Mouse (Mus musculus): Measurements from ENCODE around the gene Slc22a21.

DNA sequence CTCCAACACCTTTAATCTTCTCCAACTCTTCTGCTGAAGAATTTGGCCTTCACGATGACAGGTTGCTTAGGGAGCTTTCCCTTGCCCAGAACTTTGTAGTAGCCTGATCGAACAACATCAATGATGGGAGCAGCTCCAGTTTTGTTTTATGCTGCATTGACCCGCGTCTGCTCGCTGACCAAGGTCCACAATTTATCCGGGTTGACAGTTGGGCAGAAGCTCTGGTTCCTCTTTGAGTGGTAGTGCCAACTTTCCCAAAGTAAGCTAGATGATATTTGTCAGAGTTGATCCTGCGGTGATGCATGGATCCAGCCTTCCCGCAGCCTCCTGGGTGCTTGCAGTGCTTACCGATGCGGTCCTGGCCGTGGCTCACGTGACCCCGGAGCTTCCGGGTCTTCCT is 77.4 kb downstream of the Slc22a21 start:
- TF ChIP-seq CTCF (IDR thresholded peaks at IDR 0.05; ENCODE audit: insufficient read depth, low read length) (no peak), POLR2A (IDR thresholded peaks at IDR 0.05; ENCODE audit: borderline replicate concordance, extremely low read depth, low read depth, low read length) (no peak)
